Mouse (Mus musculus) ES-E14 (cell line): ENCODE results near the gene Krt81. TPM values are rescaled to one million over a fixed set of nuclear protein-coding genes. Genes with fewer than 3 reads are reported as not detected.

Experiments used
- DNase-seq: peaks from one replicate; pipeline ENCODE4 v3.0.0-alpha.2; 2013; ENCODE audit warnings: low read depth, low spot score
- H3K27ac ChIP-seq: 2 replicates; pipeline ENCODE4 v1.5.1; 2012; ENCODE audit warnings: low read depth, mild to moderate bottlenecking, low read length, moderate library complexity, mixed read lengths; ENCODE audit not compliant: poor library complexity, insufficient read depth, severe bottlenecking
- H3K36me3 ChIP-seq: 2 replicates; pipeline ENCODE4 v1.6.1; 2012; ENCODE audit warnings: mild to moderate bottlenecking, low read length, moderate library complexity, mixed read lengths; ENCODE audit not compliant: control insufficient read depth, poor library complexity, insufficient read depth, severe bottlenecking
- H3K4me1 ChIP-seq, 2 experiments: fragments of 150-350 bp in 1 of 2; sonication (generic) in 1 of 2; 2 replicates each; pipeline ENCODE4 v1.6.1; 2012; ENCODE audit warnings: low read length in 2 of 2, mild to moderate bottlenecking in 1 of 2, mixed read lengths in 1 of 2; ENCODE audit not compliant: control insufficient read depth in 2 of 2, insufficient read depth in 2 of 2, poor library complexity in 1 of 2
- H3K4me3 ChIP-seq, 2 experiments: fragments of 150-350 bp in 1 of 2; sonication (generic) in 1 of 2; 2 replicates each; pipeline ENCODE4 v1.5.1; 2012; ENCODE audit warnings: low read length in 2 of 2, low read depth in 1 of 2, mild to moderate bottlenecking in 1 of 2, mixed read lengths in 1 of 2; ENCODE audit not compliant: insufficient read depth in 1 of 2, poor library complexity in 1 of 2, severe bottlenecking in 1 of 2
- H3K9ac ChIP-seq: 2 replicates; pipeline ENCODE4 v1.6.1; 2012; ENCODE audit warnings: low read depth, mild to moderate bottlenecking, low read length, mixed read lengths; ENCODE audit not compliant: poor library complexity, insufficient read depth, severe bottlenecking
- H3K9me3 ChIP-seq: fragments of 150-350 bp; sonication (generic); 2 replicates; pipeline ENCODE4 v1.6.1; 2012; ENCODE audit warnings: low read depth, mild to moderate bottlenecking, low read length; ENCODE audit not compliant: control insufficient read depth, insufficient read depth
- CHD2 ChIP-seq: IDR thresholded peaks from 2 replicates; pipeline ENCODE4 v1.6.1; 2014; ENCODE audit warnings: mild to moderate bottlenecking, low read depth, low read length, inconsistent platforms
- HCFC1 ChIP-seq: IDR thresholded peaks from 2 replicates; pipeline ENCODE4 v1.6.1; 2012; ENCODE audit warnings: low read length, inconsistent platforms, borderline replicate concordance; ENCODE audit not compliant: insufficient read depth
- MAFK ChIP-seq: IDR thresholded peaks from 2 replicates; pipeline ENCODE4 v1.6.1; 2014; ENCODE audit warnings: mild to moderate bottlenecking, low read depth, low read length, inconsistent platforms; ENCODE audit not compliant: insufficient read depth
- ZC3H11A ChIP-seq: IDR thresholded peaks from 2 replicates; pipeline ENCODE4 v1.6.1; 2012; ENCODE audit warnings: low read depth, mild to moderate bottlenecking, inconsistent platforms, low read length, borderline replicate concordance
- ZNF384 ChIP-seq: IDR thresholded peaks from 2 replicates; pipeline ENCODE4 v1.6.1; 2012; ENCODE audit warnings: low read depth, low read length, inconsistent platforms
- in situ Hi-C, 2 experiments: fragments of 600-800 bp; cut with MboI; formaldehyde crosslinking; loops; one replicate each; pipeline ENCODE4 v1.15.1; 2025; ENCODE audit warnings: low sequenced_read_pairs in 2 of 2, inconsistent platforms in 1 of 2; ENCODE audit not compliant: unreplicated experiment in 2 of 2
- total RNA-seq: library from RNA; depleted of rRNA; stranded (reverse); fragments of 300-350 nt; gene quantifications from 2 replicates; pipeline ENCODE4 v1.2.3, GENCODE M21; 2012

The Krt81 gene
- total RNA-seq, 1 experiment = not detected

DNA sequence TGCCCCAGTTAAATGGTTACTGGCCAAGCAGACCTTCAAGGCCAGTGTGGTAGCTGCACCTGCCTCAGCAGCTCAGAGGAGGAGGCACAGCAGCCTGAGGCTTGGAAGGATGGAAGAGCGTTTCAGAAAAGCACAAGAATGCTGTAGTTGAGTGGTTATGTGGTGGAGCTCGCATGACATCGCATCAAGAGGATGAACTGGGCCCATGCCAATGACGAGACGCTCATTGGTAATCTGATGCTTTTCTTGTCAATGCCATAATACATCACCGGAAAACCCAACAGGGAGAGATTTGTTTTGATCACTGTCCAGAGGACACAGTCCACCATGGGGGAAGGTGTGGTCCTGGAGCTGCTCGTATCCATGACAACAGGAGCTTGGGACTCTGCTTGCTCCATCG is 31.7 kb upstream of the Krt81 start:
- no peak overlapping the region for H3K4me3 ChIP-seq
- no peak overlapping the region for H3K9ac ChIP-seq
- no peaks in the 10 kb centered on the region for H3K4me1 ChIP-seq
- H3K27ac ChIP-seq = no peak overlapping the region
- H3K9me3 ChIP-seq = no peaks in the 10 kb centered on the region
- TF ChIP-seq ZC3H11A (no peak), HCFC1 (no peak), MAFK (no peak)
- in situ Hi-C loops = no loop called here
- DNase-seq = no peak
- H3K36me3 ChIP-seq = no peaks in the 10 kb centered on the region

DNA sequence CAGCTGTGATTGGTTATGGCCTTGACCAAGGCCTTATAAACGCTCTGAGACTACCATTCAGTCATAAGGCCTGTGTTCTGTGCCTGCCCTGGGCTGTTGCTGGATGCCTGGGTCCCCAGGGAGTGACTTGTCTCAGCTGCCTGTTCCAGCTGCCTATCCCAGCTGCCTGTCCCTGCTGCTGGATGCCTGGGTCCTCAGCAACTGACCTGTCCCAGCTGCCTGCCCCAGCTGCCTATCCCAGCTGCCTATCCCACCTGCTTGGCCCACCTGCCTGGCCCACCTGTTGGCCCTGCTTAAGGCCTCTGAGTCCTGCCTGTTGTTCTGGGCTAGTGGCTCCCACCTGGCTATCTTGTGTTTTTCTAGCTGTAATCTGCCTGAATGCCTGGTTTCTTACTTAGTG is 30.7 kb upstream of the Krt81 start:
- no peak overlapping the region for H3K4me3 ChIP-seq
- H3K9ac ChIP-seq = no peak overlapping the region
- no peaks in the 10 kb centered on the region for H3K36me3 ChIP-seq
- TF ChIP-seq ZNF384 (no peak), MAFK (no peak), CHD2 (no peak), ZC3H11A (no peak), HCFC1 (no peak)
- H3K4me1 ChIP-seq = no peaks in the 10 kb centered on the region
- no peaks in the 10 kb centered on the region for H3K9me3 ChIP-seq
- in situ Hi-C loops = no loop called here
- no peak overlapping the region for H3K27ac ChIP-seq
- no peak for DNase-seq

GRCm38 (mm10) chr15:101493713-101494112 is 30.2 kb upstream of the Krt81 start:
- no peak for DNase-seq
- Histone ChIP-seq H3K9ac (no peak overlapping the region), H3K9me3 (no peaks in the 10 kb centered on the region), H3K4me1 (no peaks in the 10 kb centered on the region), H3K4me3 (no peak overlapping the region), H3K36me3 (no peaks in the 10 kb centered on the region), H3K27ac (no peak overlapping the region)
- TF ChIP-seq CHD2 = no peak
- TF ChIP-seq HCFC1 = no peak
- TF ChIP-seq ZNF384 = no peak
- no peak for TF ChIP-seq MAFK
- TF ChIP-seq ZC3H11A = no peak
- in situ Hi-C loops = no loop called here

DNA sequence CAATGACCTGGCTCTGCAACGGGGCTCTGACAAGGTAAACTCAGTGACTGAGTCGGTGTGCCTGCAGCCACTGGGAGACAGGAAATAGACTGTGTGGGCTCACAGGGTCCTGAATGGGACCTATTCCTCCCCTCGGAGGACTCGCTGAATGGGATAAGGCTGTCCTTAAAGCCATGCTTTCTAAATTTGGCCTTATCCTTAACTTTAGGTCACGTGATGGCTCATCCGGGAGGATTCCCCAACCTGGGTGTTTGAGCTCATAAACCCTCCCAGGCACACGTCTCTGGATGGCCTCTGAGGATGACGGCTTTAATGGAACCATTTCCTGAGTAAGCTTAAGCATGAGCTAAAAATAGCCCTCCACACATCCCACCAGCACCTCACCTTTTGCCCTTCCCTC is 29.2 kb upstream of the Krt81 start:
- Histone ChIP-seq H3K9me3 (no peaks in the 10 kb centered on the region), H3K9ac (no peak overlapping the region), H3K27ac (no peak overlapping the region), H3K36me3 (no peaks in the 10 kb centered on the region), H3K4me3 (no peak overlapping the region), H3K4me1 (no peaks in the 10 kb centered on the region)
- in situ Hi-C loops = no loop called here
- no peak for DNase-seq
- TF ChIP-seq HCFC1 (no peak), MAFK (no peak), ZC3H11A (no peak)

DNA sequence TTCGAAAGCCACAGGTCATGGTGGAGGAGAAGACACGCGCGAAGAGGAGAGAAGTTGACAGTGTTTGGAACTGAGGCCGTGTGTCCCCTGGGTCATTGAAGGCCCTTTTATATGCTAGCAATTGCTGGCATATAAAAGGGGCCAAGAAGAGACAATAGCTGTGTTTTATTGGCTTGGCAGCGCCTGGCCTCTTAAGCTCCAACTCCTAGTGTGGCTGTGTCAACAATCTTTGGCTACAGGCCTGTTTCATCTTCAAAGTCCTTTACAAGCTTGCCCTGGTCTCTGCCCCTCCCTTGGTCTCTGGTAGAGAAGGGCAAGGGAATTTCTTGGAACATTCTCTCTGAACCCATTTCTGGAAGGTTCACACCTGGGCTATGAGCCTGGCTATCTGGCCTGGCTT is 27.9 kb upstream of the Krt81 start, which contains the start of gene Krt83:
TSS of gene Krt83 (minus strand) at position 82 of the 400 bp plus-strand sequence.
- Histone ChIP-seq H3K9me3 (no peaks in the 10 kb centered on the region), H3K4me3 (no peak within 1 kb of the TSS), H3K9ac (no peak within 1 kb of the TSS), H3K4me1 (no peaks in the 10 kb centered on the region), H3K27ac (no peak within 1 kb of the TSS), H3K36me3 (no peaks in the 10 kb centered on the region)
- in situ Hi-C loops = no loop called here
- no peak for DNase-seq
- TF ChIP-seq CHD2 = no peak
- TF ChIP-seq ZC3H11A = no peak
- no peak for TF ChIP-seq MAFK
- TF ChIP-seq ZNF384 = no peak
- no peak for TF ChIP-seq HCFC1
